Mouse (Mus musculus): ENCODE measurements around the gene Zbtb45.
A peak's percentile ranks its signal among the peaks of the same experiment; 100 is the strongest.

Gene Zbtb45

GRCm38 (mm10) chr7:13033451-13034147 lies 23.8 kb upstream of the Zbtb45 start:
- DNase-seq = no peak

- DNase-seq = no peak
These were observed 22.7 kb upstream of the Zbtb45 start for GRCm38 (mm10) chr7:13032541-13032940.

- DNase-seq = no peak
These were observed 22.1 kb upstream of the Zbtb45 start for GRCm38 (mm10) chr7:13031983-13032382.

GRCm38 (mm10) chr7:13031069-13031468 lies 21.2 kb upstream of the Zbtb45 start:
- no peak for DNase-seq

GRCm38 (mm10) chr7:13028986-13029385 lies 19.2 kb upstream of the Zbtb45 start:
- no peak for DNase-seq

DNA sequence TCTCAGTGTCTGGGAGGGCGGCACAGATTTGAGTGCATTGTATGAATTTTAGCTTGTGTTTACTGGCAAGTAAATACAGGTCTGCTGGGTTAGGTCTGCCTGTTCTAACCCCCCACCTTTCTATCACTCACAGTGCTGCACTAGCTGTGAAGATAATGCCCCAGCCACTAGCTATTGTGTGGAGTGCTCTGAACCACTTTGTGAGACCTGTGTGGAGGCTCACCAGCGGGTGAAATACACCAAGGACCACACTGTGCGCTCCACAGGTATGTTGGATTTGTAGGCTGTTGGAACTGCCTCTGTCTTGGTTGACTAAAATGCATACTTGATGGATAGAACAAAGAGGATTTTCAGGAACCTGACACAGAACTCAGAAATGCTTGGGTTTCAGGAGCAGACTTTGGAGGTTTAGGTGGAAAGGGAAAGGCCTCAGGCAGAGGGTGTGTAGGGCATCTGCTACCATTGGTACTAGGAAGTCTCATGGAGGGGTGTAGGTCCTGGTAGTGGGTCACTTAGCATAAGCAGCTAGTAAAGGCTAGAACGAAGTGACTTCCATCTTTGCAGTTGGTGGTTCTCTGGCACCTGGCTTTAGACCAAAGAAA lies 15.8 kb upstream of the Zbtb45 start:
- DNase-seq = no peak

- peak; percentile 77 to 83 for DNase-seq
These were observed 15.0 kb upstream of the Zbtb45 start for GRCm38 (mm10) chr7:13024805-13025204.

DNA sequence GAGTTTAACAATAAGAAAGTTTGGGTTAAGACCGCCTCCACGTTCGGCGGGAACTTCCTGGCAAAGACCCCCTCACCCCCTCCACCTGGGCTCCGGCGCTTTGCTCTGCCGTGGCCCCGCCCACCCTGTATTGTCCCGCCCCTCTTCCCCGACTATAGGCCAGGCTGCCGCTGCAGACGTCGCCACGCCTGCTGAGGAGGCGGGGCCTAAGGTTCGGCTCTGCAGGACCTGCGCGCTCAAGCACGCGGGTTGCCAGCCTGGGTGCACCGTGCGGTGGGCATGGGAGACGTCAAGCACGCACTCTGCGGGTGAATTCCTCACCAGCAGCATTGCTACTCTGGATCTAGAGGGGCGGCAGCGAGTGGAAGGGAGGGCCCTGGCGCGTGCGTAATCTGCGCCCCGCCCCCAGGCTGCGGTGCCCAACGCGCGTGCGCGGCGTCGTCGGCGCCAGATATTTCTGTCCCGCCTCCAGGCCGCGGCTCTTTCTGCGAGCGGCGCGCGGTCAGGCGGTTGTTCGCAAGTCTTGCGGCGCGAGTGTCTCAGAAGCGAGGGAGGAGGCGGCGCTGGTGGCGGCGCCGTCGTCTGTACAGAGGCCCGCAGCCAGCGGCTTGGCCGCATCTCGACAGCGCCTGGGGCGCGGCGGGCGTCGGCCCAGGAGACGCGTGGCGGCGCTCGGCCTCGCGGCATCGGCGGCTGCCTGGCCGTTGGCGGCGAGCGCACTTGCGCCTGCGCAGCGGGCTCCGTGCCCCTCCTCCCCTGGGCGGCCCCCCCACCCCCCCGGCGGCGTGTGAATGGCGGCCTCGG lies 14.3 kb upstream of the Zbtb45 start:
- peak; percentile 93 to 96 for DNase-seq

DNA sequence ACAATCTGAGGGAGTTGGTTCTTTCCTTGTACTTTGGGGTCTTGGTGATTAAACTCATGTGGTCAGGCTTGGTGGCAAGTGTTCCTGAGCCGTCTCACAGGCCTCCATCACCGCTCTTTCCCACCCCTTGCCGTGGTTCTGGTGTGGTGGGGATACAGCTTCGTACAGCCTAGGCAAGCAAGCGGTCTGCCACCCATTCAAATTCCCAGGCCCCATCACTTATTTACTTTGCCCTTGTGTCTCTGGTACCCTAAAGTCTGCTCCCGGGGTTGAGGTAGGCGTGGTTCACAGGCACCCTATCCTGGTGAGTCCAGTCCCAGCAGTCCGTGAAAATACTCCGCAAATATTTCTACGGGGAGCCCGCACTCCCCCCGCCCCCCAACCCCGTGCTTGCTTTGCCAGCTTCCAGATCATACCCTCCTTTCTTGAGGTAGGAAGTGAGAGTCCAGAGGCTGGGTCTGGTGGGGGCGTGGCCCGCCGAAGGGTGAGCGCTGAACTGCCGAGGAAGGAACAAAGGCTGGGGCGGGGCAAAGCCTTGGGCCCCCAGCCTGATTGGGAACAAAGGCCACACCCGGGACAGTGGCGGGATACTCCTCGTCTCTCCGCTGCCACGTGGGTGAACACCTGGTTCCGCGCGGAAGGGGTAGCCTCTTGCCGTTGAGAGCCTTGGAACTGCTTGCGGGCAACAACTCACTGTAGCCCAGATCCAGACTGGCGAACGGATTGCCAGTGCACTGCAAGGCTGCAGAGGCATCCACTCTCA lies 13.1 kb upstream of the Zbtb45 start:
- peak in 1 of 2 experiments; percentile 40 for DNase-seq

- no peak for DNase-seq
These were observed 5.4 kb upstream of the Zbtb45 start for GRCm38 (mm10) chr7:13015217-13015616.

GRCm38 (mm10) chr7:13014275-13014839 lies 4.5 kb upstream of the Zbtb45 start:
- no peak for DNase-seq

- no peak for DNase-seq
These were observed 3.8 kb upstream of the Zbtb45 start for GRCm38 (mm10) chr7:13013671-13014070.

GRCm38 (mm10) chr7:13009143-13010004 lies 460 bp downstream of the Zbtb45 start:
- DNase-seq = peak; percentile 89 to 95

DNA sequence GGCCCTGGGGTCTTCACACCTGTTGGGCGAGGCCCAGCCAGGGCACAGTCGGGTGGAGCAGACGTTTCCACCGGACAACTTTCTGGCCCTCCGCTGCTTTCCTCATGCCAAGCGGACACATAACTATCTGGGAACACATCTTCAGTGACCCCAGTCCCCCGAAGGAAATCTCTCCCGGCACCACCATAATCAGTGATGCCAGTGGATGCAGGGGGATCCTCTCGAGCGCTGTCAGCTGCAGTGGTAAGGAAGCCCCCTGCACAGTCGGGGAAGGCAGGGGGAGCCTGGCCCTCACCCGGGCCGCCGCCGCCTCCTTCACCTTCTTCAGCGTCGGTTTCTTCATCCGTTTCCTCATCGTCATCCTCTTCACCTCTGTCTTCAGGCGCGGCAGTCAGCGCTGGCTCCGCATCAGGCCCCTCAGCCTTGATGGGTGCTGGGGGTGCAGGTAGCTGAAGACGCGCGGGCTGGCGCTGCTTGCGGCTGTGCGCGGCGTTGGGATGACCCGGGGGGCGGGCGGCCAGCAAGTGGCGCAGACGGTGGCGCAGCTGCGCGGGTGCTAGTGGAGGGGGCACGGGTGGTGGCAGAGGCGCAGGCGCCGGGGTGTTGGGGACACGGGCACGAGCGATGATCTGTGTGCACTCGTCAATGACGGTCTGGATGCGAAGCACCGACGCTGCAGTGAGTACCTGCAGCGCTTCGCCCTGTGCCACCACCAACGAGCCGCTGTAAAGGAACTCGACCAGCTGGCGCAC lies 2.3 kb downstream of the Zbtb45 start:
- DNase-seq = no peak

DNA sequence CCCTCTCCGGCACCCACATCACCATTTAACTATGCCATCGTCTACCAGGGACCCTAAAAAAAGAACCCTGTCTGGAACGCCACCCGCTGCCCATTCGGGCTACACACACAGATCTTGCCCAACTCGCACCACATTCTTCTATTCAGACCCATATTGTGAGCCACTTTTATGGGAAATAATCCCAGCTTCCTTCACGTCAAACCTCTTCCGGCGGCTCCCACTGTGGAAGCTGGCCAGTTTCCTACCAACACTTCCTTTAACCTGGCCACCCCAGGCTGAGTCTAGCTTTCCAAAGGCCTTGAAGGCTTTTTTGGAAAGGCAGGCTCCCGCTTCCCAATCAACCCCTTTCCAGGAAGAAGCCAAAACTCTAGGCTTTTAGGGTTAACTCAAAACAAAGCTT lies 3.3 kb downstream of the Zbtb45 start:
- DNase-seq = no peak

DNA sequence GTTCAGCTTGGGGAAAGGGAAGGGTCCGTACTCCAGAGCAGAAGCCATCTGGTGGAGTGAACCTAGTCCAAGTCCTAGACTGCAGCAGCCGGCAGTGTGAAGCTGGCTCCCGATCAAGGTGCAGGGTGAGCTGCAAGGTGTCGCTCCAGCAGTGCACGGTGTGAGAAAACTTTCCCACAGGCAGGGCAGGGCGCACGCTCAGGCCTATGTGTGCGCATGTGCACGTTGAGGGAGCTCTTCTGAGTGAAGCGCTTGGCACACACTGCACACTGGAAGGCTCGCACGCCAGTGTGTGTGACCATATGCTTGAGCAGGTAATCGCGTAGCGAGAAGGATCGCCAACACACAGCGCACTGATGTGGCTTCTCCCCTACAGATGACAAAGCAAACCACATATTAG lies 3.8 kb downstream of the Zbtb45 start:
- peak in 1 of 2 experiments; percentile 29 for DNase-seq

DNA sequence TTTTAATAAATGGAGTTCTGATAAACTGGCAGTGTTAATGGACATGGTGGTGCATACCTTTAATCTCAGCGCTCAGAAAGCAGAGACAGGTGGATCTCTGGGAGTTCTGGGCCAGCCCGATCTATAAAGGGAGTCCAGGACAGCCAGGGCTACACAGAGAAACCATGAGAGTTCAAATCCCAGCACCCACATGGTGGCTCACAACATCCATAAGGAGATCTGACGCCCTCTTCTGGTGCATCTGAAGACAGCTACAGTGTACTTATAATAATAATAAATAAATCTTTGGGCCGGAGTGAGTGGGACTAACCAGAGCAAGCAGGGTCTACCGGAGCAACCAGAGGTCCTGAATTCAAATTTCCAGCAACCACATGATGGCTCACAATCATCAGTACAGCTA lies 6.5 kb downstream of the Zbtb45 start:
- DNase-seq = no peak

GRCm38 (mm10) chr7:13001584-13001983 lies 8.2 kb downstream of the Zbtb45 start:
- no peak for DNase-seq

GRCm38 (mm10) chr7:12998851-12999250 lies 11.0 kb downstream of the Zbtb45 start, which contains the start of gene Trim28:
TSS of gene Trim28 (plus strand) at chr7:12999114.
- DNase-seq = no peak

- DNase-seq = no peak
These were observed 11.8 kb downstream of the Zbtb45 start, which contains the start of gene Slc27a5 for GRCm38 (mm10) chr7:12998053-12998452. TSS of gene Slc27a5 (minus strand) at chr7:12998192.

- DNase-seq = no peak
These were observed 12.6 kb downstream of the Zbtb45 start for GRCm38 (mm10) chr7:12997230-12997629.
